Comparison of ENCODE assay signal across 29 mouse cellular contexts in the genomic region with DNA sequence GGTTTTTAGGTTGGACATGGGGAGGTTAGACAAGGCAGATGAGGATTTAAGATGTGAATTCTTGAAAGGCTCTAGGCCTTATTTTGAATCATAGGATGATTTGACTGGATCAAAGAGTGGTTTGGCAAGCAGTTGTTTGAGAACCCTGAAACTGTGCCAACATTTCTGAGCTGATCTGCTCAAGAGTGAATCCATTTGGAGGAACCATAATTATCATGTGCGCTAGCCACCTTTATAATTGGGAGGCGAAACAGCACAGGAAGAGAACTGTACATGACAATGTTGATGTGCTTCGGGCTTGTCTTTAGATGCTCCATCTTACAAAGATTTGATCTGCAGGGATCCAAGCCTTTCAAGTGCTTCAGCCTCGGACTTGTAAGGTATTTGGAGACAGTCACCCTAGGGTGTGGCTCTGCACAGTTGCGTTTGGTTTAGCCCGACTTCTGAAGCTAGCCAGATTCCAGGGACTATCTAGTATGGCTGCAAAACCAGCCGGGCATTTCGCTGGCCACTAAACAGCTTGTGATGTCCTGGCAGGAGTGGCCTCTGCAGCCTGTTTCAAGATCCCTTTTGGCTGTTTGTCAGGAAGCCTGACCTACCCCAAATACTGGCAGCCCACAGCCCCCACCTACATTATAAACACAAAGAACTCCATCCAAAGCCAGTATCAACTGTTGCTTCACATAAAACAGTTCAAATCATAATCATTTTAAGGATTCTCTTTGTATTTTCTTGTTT. TPM values are rescaled to one million over a fixed set of nuclear protein-coding genes. Genes with fewer than 3 reads are reported as not detected.
DNase-seq lines count a peak whose midpoint lies in the region; ATAC-seq and TF ChIP-seq lines count a peak whose summit lies in the region.
"Had no signal": no experiment of that assay in that cellular context is flagged by ENCODE, and none has a peak within 500 bp of the region (broad histone marks: within the 10 kb centered on the region; RNA-seq: fewer than 3 reads in every experiment).

No protein-coding gene starts in this region.

- TF ChIP-seq CTCF in forebrain, postnatal 0 days (IDR thresholded peaks at IDR 0.05; ENCODE audit: low read depth): no peak

- peak overlapping the region; percentile 23; the same call in 1 of the 2 replicates for H3K4me2 ChIP-seq in forebrain, embryonic 14.5 days (ENCODE audit: low read length)
- no peak overlapping the region for H3K4me2 ChIP-seq in forebrain, embryonic 11.5 days (ENCODE audit: low read depth, low read length, severe bottlenecking)
- H3K4me2 ChIP-seq in lung, embryonic 15.5 days: no peak overlapping the region
- H3K4me2 ChIP-seq in forebrain, postnatal 0 days (ENCODE audit: low read depth): no peak overlapping the region
- H3K4me2 ChIP-seq: heart, embryonic 15.5 days; hindbrain, embryonic 14.5 days; liver, embryonic 13.5 days had no signal

- 61% methylated on average over 8 of the region's 8 CpGs for WGBS in forebrain, embryonic 14.5 days
- 83% methylated on average over 8 of the region's 8 CpGs for WGBS in forebrain, embryonic 11.5 days
- 52% methylated on average over 8 of the region's 8 CpGs for WGBS in lung, embryonic 15.5 days
- 60% methylated on average over 8 of the region's 8 CpGs for WGBS in forebrain, postnatal 0 days

- no peak overlapping the region for H3K9ac ChIP-seq in forebrain, embryonic 14.5 days (ENCODE audit: low read length)
- H3K9ac ChIP-seq in forebrain, embryonic 11.5 days (ENCODE audit: low read length): no peak overlapping the region
- H3K9ac ChIP-seq in lung, embryonic 15.5 days: no peak overlapping the region
- no peak overlapping the region for H3K9ac ChIP-seq in forebrain, postnatal 0 days
- H3K9ac ChIP-seq: heart, embryonic 15.5 days; hindbrain, embryonic 14.5 days; liver, embryonic 13.5 days had no signal

- peak; percentile 66; the same call in 1 of the 2 replicates for ATAC-seq in forebrain, embryonic 14.5 days
- no peak for ATAC-seq in forebrain, embryonic 11.5 days (replicated peaks; ENCODE audit: low FRiP score)
- ATAC-seq in lung, embryonic 15.5 days (ENCODE audit: borderline replicate concordance, extremely low read depth, low FRiP score, low TSS enrichment): peak; percentile 77; the same call in 1 of the 2 replicates
- 0 out of 2 replicates have a peak, but pooled peaks have one; percentile 5 for ATAC-seq in forebrain, postnatal 0 days
- ATAC-seq: inflammation-experienced regulatory T-cells, adult 6 months had no signal

- H3K27me3 ChIP-seq in forebrain, embryonic 14.5 days (replicated peaks; ENCODE audit: control insufficient read depth, insufficient read depth, low read length): no peaks in the 10 kb centered on the region
- H3K27me3 ChIP-seq in forebrain, embryonic 11.5 days (ENCODE audit: control insufficient read depth, insufficient read depth, low read length): no peaks in the 10 kb centered on the region
- no peaks in the 10 kb centered on the region for H3K27me3 ChIP-seq in lung, embryonic 15.5 days
- H3K27me3 ChIP-seq in forebrain, postnatal 0 days (ENCODE audit: insufficient read depth, low read length): no peaks in the 10 kb centered on the region
- H3K27me3 ChIP-seq: heart, embryonic 15.5 days; liver, embryonic 13.5 days had no signal

- peak; percentile 37 for DNase-seq in forebrain, embryonic 14.5 days (ENCODE audit: low spot score)
- no peak for DNase-seq in forebrain, embryonic 11.5 days (ENCODE audit: low spot score)
- no peak for DNase-seq in lung, postnatal 25 days (ENCODE audit: low spot score)
- DNase-seq in forebrain, postnatal 0 days: peak; percentile 30
- DNase-seq in adrenal gland, adult 18-20 months (ENCODE audit: low spot score in 2 of 2): no peak
- no peak for DNase-seq in adrenal gland, adult (ENCODE audit: inconsistent age in 2 of 2, low spot score in 1 of 2)
- DNase-seq: adrenal gland, postnatal 36 days; cerebellum, adult 11-12 months; heart, postnatal 4 days; kidney, adult 18-20 months; kidney, postnatal 10 days; liver, embryonic 13.5 days; midbrain, embryonic 14.5 days; thymus, adult 2 months had no signal

- H3K9me3 ChIP-seq in forebrain, embryonic 14.5 days (replicated peaks; ENCODE audit: control insufficient read depth, low read length): no peaks in the 10 kb centered on the region
- H3K9me3 ChIP-seq in forebrain, embryonic 11.5 days (ENCODE audit: control insufficient read depth, low read length): no peaks in the 10 kb centered on the region
- no peaks in the 10 kb centered on the region for H3K9me3 ChIP-seq in lung, embryonic 15.5 days
- no peaks in the 10 kb centered on the region for H3K9me3 ChIP-seq in forebrain, postnatal 0 days (ENCODE audit: low read length)
- H3K9me3 ChIP-seq: heart, embryonic 15.5 days; liver, embryonic 13.5 days had no signal

- no peaks in the 10 kb centered on the region for H3K4me1 ChIP-seq in forebrain, embryonic 14.5 days (ENCODE audit: control insufficient read depth, insufficient read depth, low read length)
- H3K4me1 ChIP-seq in forebrain, embryonic 11.5 days (replicated peaks; ENCODE audit: control insufficient read depth, insufficient read depth, low read length): no peaks in the 10 kb centered on the region
- H3K4me1 ChIP-seq in lung, embryonic 15.5 days: 0 out of 2 replicates have a peak, but pooled peaks cover 3% of the 10 kb centered on the region
- H3K4me1 ChIP-seq in forebrain, postnatal 0 days (ENCODE audit: insufficient read depth): no peaks in the 10 kb centered on the region
- H3K4me1 ChIP-seq: heart, embryonic 15.5 days; liver, embryonic 13.5 days had no signal

- H3K36me3 ChIP-seq in forebrain, embryonic 14.5 days (ENCODE audit: control insufficient read depth, insufficient read depth, low read length): no peaks in the 10 kb centered on the region
- no peaks in the 10 kb centered on the region for H3K36me3 ChIP-seq in forebrain, embryonic 11.5 days (ENCODE audit: control insufficient read depth, insufficient read depth, low read length)
- no peaks in the 10 kb centered on the region for H3K36me3 ChIP-seq in lung, embryonic 15.5 days
- no peaks in the 10 kb centered on the region for H3K36me3 ChIP-seq in forebrain, postnatal 0 days (ENCODE audit: insufficient read depth)
- H3K36me3 ChIP-seq: heart, embryonic 15.5 days; liver, embryonic 13.5 days had no signal

- H3K27ac ChIP-seq in forebrain, embryonic 14.5 days (ENCODE audit: low read depth, low read length): no peak overlapping the region
- no peak overlapping the region for H3K27ac ChIP-seq in forebrain, embryonic 11.5 days (ENCODE audit: low read depth, low read length)
- H3K27ac ChIP-seq in lung, embryonic 15.5 days: peak overlapping the region; percentile 34
- no peak overlapping the region for H3K27ac ChIP-seq in forebrain, postnatal 0 days (ENCODE audit: low read depth, low read length)
- H3K27ac ChIP-seq: heart, embryonic 15.5 days; hindbrain, embryonic 14.5 days; liver, embryonic 13.5 days; stomach, postnatal 0 days had no signal

- H3K4me3 ChIP-seq in forebrain, embryonic 14.5 days (ENCODE audit: low read depth, low read length): no peak overlapping the region
- no peak overlapping the region for H3K4me3 ChIP-seq in forebrain, embryonic 11.5 days (ENCODE audit: low read depth, low read length)
- no peak overlapping the region for H3K4me3 ChIP-seq in lung, embryonic 15.5 days
- no peak overlapping the region for H3K4me3 ChIP-seq in forebrain, postnatal 0 days (ENCODE audit: low read depth, low read length)
- H3K4me3 ChIP-seq: heart, embryonic 15.5 days; liver, embryonic 13.5 days had no signal

RNA-seq across cellular contexts. Expression of a gene that starts 10.9 kb away (rescaled TPM):
- polyA plus RNA-seq in forebrain, embryonic 14.5 days (2014; fragmentation: Nextera tagmentation; extraction: Ambion mirVana): 11.4 and 11.7 TPM in 2 replicates
- polyA plus RNA-seq in forebrain, embryonic 11.5 days (2014; fragmentation: Nextera tagmentation; extraction: Ambion mirVana): 9.5 and 9.7 TPM in 2 replicates
- polyA plus RNA-seq in lung, embryonic 15.5 days (2015; fragmentation: Nextera tagmentation; extraction: Ambion mirVana): 2.7 and 3.1 TPM in 2 replicates
- 6.9 and 8.3 TPM in 2 replicates for total RNA-seq in forebrain, postnatal 0 days (2014; rRNA removed)
- polyA plus RNA-seq in forebrain, postnatal 0 days (2015; fragmentation: Nextera tagmentation; extraction: Ambion mirVana): 12.6 and 16.7 TPM in 2 replicates
- under 1 TPM; 0.23 to 0.54 TPM for total RNA-seq in adrenal gland, adult 18-20 months (2021)
- total RNA-seq: megakaryocyte-erythroid progenitor cell, adult 5-6 weeks; MEL had no signal
- polyA plus RNA-seq: C2C12 had no signal

RNA-seq across cellular contexts. Expression of a gene that starts 49.9 kb away (rescaled TPM):
- polyA plus RNA-seq in forebrain, embryonic 14.5 days (2014; fragmentation: Nextera tagmentation; extraction: Ambion mirVana): not detected in 2 replicates
- not detected in 2 replicates for polyA plus RNA-seq in forebrain, embryonic 11.5 days (2014; fragmentation: Nextera tagmentation; extraction: Ambion mirVana)
- polyA plus RNA-seq in lung, embryonic 15.5 days (2015; fragmentation: Nextera tagmentation; extraction: Ambion mirVana): not detected in 2 replicates
- total RNA-seq in forebrain, postnatal 0 days (2014; rRNA removed): not detected in 2 replicates
- not detected in 2 replicates for polyA plus RNA-seq in forebrain, postnatal 0 days (2015; fragmentation: Nextera tagmentation; extraction: Ambion mirVana)
- total RNA-seq in adrenal gland, adult 18-20 months (2021): not detected
- total RNA-seq: adrenal gland, postnatal 36 days; gastrocnemius, adult 8-10 months; heart, postnatal 4 days; layer of hippocampus, adult 18-20 months; layer of hippocampus, postnatal 36 days; left cerebral cortex, postnatal 14 days; megakaryocyte-erythroid progenitor cell, adult 5-6 weeks; MEL had no signal
- polyA plus RNA-seq: C2C12; gonadal fat pad, adult 2 months; heart, embryonic 15.5 days; hindbrain, embryonic 14.5 days; liver, embryonic 13.5 days; midbrain, embryonic 14.5 days; neural tube, embryonic 11.5 days; small intestine, adult 2 months; stomach, postnatal 0 days; thymus, adult 2 months had no signal

Comparison
In these comparisons a context has a peak if more than half of its experiments do, and no peak if none do; other contexts are left out.
1. DNase-seq: peak in forebrain, embryonic 14.5 days (single experiment) and forebrain, postnatal 0 days (single experiment); none in forebrain, embryonic 11.5 days (single experiment), lung, postnatal 25 days (single experiment), adrenal gland, adult 18-20 months (0 of 2) and adrenal gland, adult (0 of 2).